Mouse (Mus musculus): ENCODE data around the gene Gm20773.
"Not testable (repeated sequence)": the region's sequence is repeated elsewhere in the genome, so short reads cannot be mapped to it uniquely, and the experiment has no call there.

Gm20773 gene

GRCm38 (mm10) chrY:13493726-13494125 lies at the start of gene Gm20773:
Gm20773 (plus strand) TSS chrY:13494026.
- not testable (repeated sequence) for DNase-seq

GRCm38 (mm10) chrY:13465479-13465878 lies 28.3 kb upstream of the Gm20773 start, which contains the start of gene Gm21866:
Gm21866 (minus strand) TSS chrY:13465579.
- not testable (repeated sequence) for DNase-seq

All from thymus, postnatal 36 days (tissue).